Mouse (Mus musculus) embryonic facial prominence, embryonic 14.5 days (tissue): ENCODE measurements around the gene Sgsh. TPM values are rescaled to one million over a fixed set of nuclear protein-coding genes. Genes with fewer than 3 reads are reported as not detected.
A peak's percentile ranks its signal among the peaks of the same experiment; 100 is the strongest.

ENCODE experiments used
- ATAC-seq: fragments of 200-750 bp; cut with Nextera tagmentation; 2 replicates; pipeline ENCODE4 v1.8.0; 2017; ENCODE audit warnings: low read depth, moderate number of reproducible peaks, moderate TSS enrichment
- DNase-seq: peaks from one replicate; pipeline ENCODE4 v3.0.0-alpha.2; 2015; ENCODE audit warnings: low spot score
- H3K27ac ChIP-seq: fragments of 300-500 bp; sonication (generic); replicated peaks from 2 replicates; pipeline ENCODE4 v1.5.1; 2014; ENCODE audit warnings: low read depth, mild to moderate bottlenecking, low read length, moderate library complexity
- H3K27me3 ChIP-seq: fragments of 300-500 bp; sonication (generic); replicated peaks from 2 replicates; pipeline ENCODE4 v1.6.1; 2014; ENCODE audit warnings: low read length; ENCODE audit not compliant: control insufficient read depth, insufficient read depth
- H3K36me3 ChIP-seq: fragments of 300-500 bp; sonication (generic); 2 replicates; pipeline ENCODE4 v1.6.1; 2014; ENCODE audit warnings: low read length, mixed read lengths; ENCODE audit not compliant: control insufficient read depth, insufficient read depth
- H3K4me1 ChIP-seq: fragments of 300-500 bp; sonication (generic); 2 replicates; pipeline ENCODE4 v1.6.1; 2014; ENCODE audit warnings: antibody characterized with exemption, low read length; ENCODE audit not compliant: control insufficient read depth, insufficient read depth
- H3K4me2 ChIP-seq: fragments of 300-500 bp; sonication (generic); 2 replicates; pipeline ENCODE4 v1.6.1; 2014; ENCODE audit warnings: low read depth, mild to moderate bottlenecking, low read length, moderate library complexity, mixed read lengths
- H3K4me3 ChIP-seq: fragments of 300-500 bp; sonication (generic); 2 replicates; pipeline ENCODE4 v1.5.1; 2014; ENCODE audit warnings: low read depth, mild to moderate bottlenecking, low read length
- H3K9ac ChIP-seq: fragments of 300-500 bp; sonication (generic); 2 replicates; pipeline ENCODE4 v1.6.1; 2014; ENCODE audit warnings: low read depth, mild to moderate bottlenecking, low read length, moderate library complexity, mixed read lengths
- H3K9me3 ChIP-seq: fragments of 300-500 bp; sonication (generic); 2 replicates; pipeline ENCODE4 v1.6.1; 2016; ENCODE audit warnings: low read length; ENCODE audit not compliant: control insufficient read depth
- WGBS: fragments of 180-500 bp; shearing (Covaris S2); extraction: QIAGEN DNeasy Blood & Tissue Kit; methylation state at CpG from one replicate; pipeline ENCODE4 v1.1.7; 2014; 5-methylcytosine and 5-hydroxymethylcytosine counted together
- polyA plus RNA-seq: library from polyadenylated mRNA; unstranded; fragments of >200 nt; fragmentation: Nextera tagmentation; extraction: Ambion mirVana; gene quantifications from 2 replicates; pipeline ENCODE4 v1.2.1, GENCODE M21; 2014

Sgsh gene
- polyA plus RNA-seq, 1 experiment from 2014 or later = 7.3 TPM

- ATAC-seq = peak; percentile 35; the same call in 1 of the 2 replicates
- Histone ChIP-seq H3K4me3 (no peak overlapping the region), H3K4me1 (no peaks in the 10 kb centered on the region), H3K9ac (no peak overlapping the region), H3K4me2 (no peak overlapping the region), H3K27ac (no peak overlapping the region), H3K9me3 (no peaks in the 10 kb centered on the region), H3K36me3 (no peaks in the 10 kb centered on the region), H3K27me3 (no peaks in the 10 kb centered on the region)
- 83% methylated on average over 10 of the region's 10 CpGs for WGBS
- no peak for DNase-seq
Measured at GRCm38 (mm10) chr11:119338271-119339059, 16.9 kb downstream of the Sgsh start.

GRCm38 (mm10) chr11:119331970-119332369 lies 23.4 kb downstream of the Sgsh start:
- H3K9ac ChIP-seq = no peak overlapping the region
- no peak overlapping the region for H3K4me3 ChIP-seq
- no peak overlapping the region for H3K27ac ChIP-seq
- H3K4me2 ChIP-seq = no peak overlapping the region
- no peaks in the 10 kb centered on the region for H3K9me3 ChIP-seq
- ATAC-seq = no peak
- 36% methylated on average over 3 of the region's 3 CpGs for WGBS
- no peaks in the 10 kb centered on the region for H3K36me3 ChIP-seq
- no peak for DNase-seq
- H3K27me3 ChIP-seq = no peaks in the 10 kb centered on the region
- H3K4me1 ChIP-seq = no peaks in the 10 kb centered on the region

GRCm38 (mm10) chr11:119330592-119330991 lies 24.7 kb downstream of the Sgsh start:
- H3K27ac ChIP-seq = no peak overlapping the region
- H3K9ac ChIP-seq = no peak overlapping the region
- WGBS = 60% methylated on average over 3 of the region's 4 CpGs

GRCm38 (mm10) chr11:119325068-119325467 lies 30.3 kb downstream of the Sgsh start:
- no peak for DNase-seq
- Histone ChIP-seq H3K4me1 (no peaks in the 10 kb centered on the region), H3K4me2 (no peak overlapping the region), H3K9me3 (no peaks in the 10 kb centered on the region), H3K27ac (no peak overlapping the region), H3K27me3 (no peaks in the 10 kb centered on the region), H3K4me3 (no peak overlapping the region), H3K36me3 (no peaks in the 10 kb centered on the region), H3K9ac (no peak overlapping the region)
- no peak for ATAC-seq
- 67% methylated on average over 1 of the region's 1 CpGs for WGBS

More at GRCm38 (mm10) chr11:119330592-119330991, 24.7 kb downstream of the Sgsh start:
- no peaks in the 10 kb centered on the region for H3K9me3 ChIP-seq
- no peak overlapping the region for H3K4me3 ChIP-seq
- DNase-seq (no peak), ATAC-seq (no peak; the same call in 1 of the 2 replicates)
- no peak overlapping the region for H3K4me2 ChIP-seq
- H3K27me3 ChIP-seq = no peaks in the 10 kb centered on the region
- H3K36me3 ChIP-seq = no peaks in the 10 kb centered on the region
- no peaks in the 10 kb centered on the region for H3K4me1 ChIP-seq

- Histone ChIP-seq H3K4me3 (no peak overlapping the region), H3K4me1 (no peaks in the 10 kb centered on the region), H3K9me3 (no peaks in the 10 kb centered on the region), H3K27ac (no peak overlapping the region), H3K27me3 (no peaks in the 10 kb centered on the region), H3K36me3 (no peaks in the 10 kb centered on the region), H3K9ac (no peak overlapping the region), H3K4me2 (no peak overlapping the region)
- no peak for ATAC-seq
- no peak for DNase-seq
- 75% methylated on average over 13 of the region's 13 CpGs for WGBS
Measured at GRCm38 (mm10) chr11:119322521-119322920, 32.8 kb downstream of the Sgsh start.

GRCm38 (mm10) chr11:119316720-119317119 lies 38.6 kb downstream of the Sgsh start:
- Histone ChIP-seq H3K27ac (no peak overlapping the region), H3K27me3 (no peaks in the 10 kb centered on the region), H3K4me1 (no peaks in the 10 kb centered on the region), H3K9ac (no peak overlapping the region), H3K9me3 (no peaks in the 10 kb centered on the region), H3K4me3 (no peak overlapping the region), H3K4me2 (no peak overlapping the region), H3K36me3 (no peaks in the 10 kb centered on the region)
- ATAC-seq = no peak
- 91% methylated on average over 4 of the region's 4 CpGs for WGBS
- no peak for DNase-seq

- Histone ChIP-seq H3K9ac (no peak overlapping the region), H3K36me3 (no peaks in the 10 kb centered on the region), H3K9me3 (no peaks in the 10 kb centered on the region), H3K4me3 (no peak overlapping the region), H3K27me3 (no peaks in the 10 kb centered on the region), H3K27ac (no peak overlapping the region), H3K4me2 (no peak overlapping the region), H3K4me1 (no peaks in the 10 kb centered on the region)
- DNase-seq (no peak), ATAC-seq (no peak)
- 76% methylated on average over 17 of the region's 17 CpGs for WGBS
Measured at GRCm38 (mm10) chr11:119314252-119314936, 40.9 kb downstream of the Sgsh start.

- WGBS = 15% methylated on average over 9 of the region's 10 CpGs
- no peak overlapping the region for H3K4me3 ChIP-seq
- DNase-seq (no peak), ATAC-seq (no peak)
- no peaks in the 10 kb centered on the region for H3K9me3 ChIP-seq
- H3K27ac ChIP-seq = no peak overlapping the region
- no peaks in the 10 kb centered on the region for H3K27me3 ChIP-seq
- H3K4me1 ChIP-seq = 0 out of 2 replicates have a peak, but pooled peaks cover 6% of the 10 kb centered on the region
- H3K36me3 ChIP-seq = no peaks in the 10 kb centered on the region
- H3K4me2 ChIP-seq = no peak overlapping the region; the same call in 1 of the 2 replicates
- H3K9ac ChIP-seq = no peak overlapping the region
Measured at GRCm38 (mm10) chr11:119310621-119311020, 44.7 kb downstream of the Sgsh start.
